Comparison of ENCODE assay signal across 8 mouse cellular contexts in genomic region chr1:21078481-21079214, GRCm38 (mm10). TPM values are rescaled to one million over a fixed set of nuclear protein-coding genes. Genes with fewer than 3 reads are reported as not detected.
DNase-seq lines count a peak whose midpoint lies in the region; ATAC-seq and TF ChIP-seq lines count a peak whose summit lies in the region.

No protein-coding gene starts in this region.

- no peak for TF ChIP-seq CTCF in gastrocnemius, adult 2 months (IDR thresholded peaks at IDR 0.05)

- H3K9me3 ChIP-seq in embryonic facial prominence, embryonic 10.5 days = no peaks in the 10 kb centered on the region
- no peaks in the 10 kb centered on the region for H3K9me3 ChIP-seq in hindbrain, embryonic 10.5 days
- no peaks in the 10 kb centered on the region for H3K9me3 ChIP-seq in lung, embryonic 15.5 days
- H3K9me3 ChIP-seq in stomach, embryonic 16.5 days (replicated peaks; ENCODE audit: control insufficient read depth, low read length) = no peaks in the 10 kb centered on the region

- H3K4me1 ChIP-seq in embryonic facial prominence, embryonic 10.5 days = peaks cover 57% of the 10 kb centered on the region
- H3K4me1 ChIP-seq in hindbrain, embryonic 10.5 days (replicated peaks) = peaks cover 57% of the 10 kb centered on the region
- H3K4me1 ChIP-seq in lung, embryonic 15.5 days = peaks cover 47% of the 10 kb centered on the region
- H3K4me1 ChIP-seq in stomach, embryonic 16.5 days (ENCODE audit: control insufficient read depth, insufficient read depth, low read length) = peaks cover 30% of the 10 kb centered on the region

- ATAC-seq in CD4-positive, CD25-positive, alpha-beta regulatory T cell, adult 4 months = peak; percentile 12
- ATAC-seq in lung, embryonic 15.5 days (ENCODE audit: borderline replicate concordance, extremely low read depth, low FRiP score, low TSS enrichment) = peak; percentile 54
- ATAC-seq in stomach, embryonic 16.5 days (ENCODE audit: insufficient read depth, low FRiP score) = peak; percentile 59

- H3K27ac ChIP-seq in gastrocnemius, adult 2 months = peak overlapping the region; percentile 91
- peak overlapping the region; percentile 95 for H3K27ac ChIP-seq in embryonic facial prominence, embryonic 10.5 days (replicated peaks)
- H3K27ac ChIP-seq in hindbrain, embryonic 10.5 days = peak overlapping the region; percentile 96
- H3K27ac ChIP-seq in lung, embryonic 15.5 days = peak overlapping the region; percentile 96
- H3K27ac ChIP-seq in stomach, embryonic 16.5 days (ENCODE audit: low read length) = peak overlapping the region; percentile 71

- DNase-seq in gastrocnemius, adult 2 months = peak; percentile 59
- DNase-seq in gastrocnemius, adult 18-20 months (ENCODE audit: low spot score) = no peak
- DNase-seq in embryonic facial prominence, embryonic 10.5 days (ENCODE audit: low spot score) = no peak
- no peak for DNase-seq in hindbrain, embryonic 10.5 days (ENCODE audit: low spot score)
- no peak for DNase-seq in right cerebral cortex, postnatal 25 days

- no peaks in the 10 kb centered on the region for H3K36me3 ChIP-seq in embryonic facial prominence, embryonic 10.5 days (replicated peaks)
- H3K36me3 ChIP-seq in hindbrain, embryonic 10.5 days = no peaks in the 10 kb centered on the region
- H3K36me3 ChIP-seq in lung, embryonic 15.5 days = no peaks in the 10 kb centered on the region
- H3K36me3 ChIP-seq in stomach, embryonic 16.5 days (ENCODE audit: control insufficient read depth, insufficient read depth, low read length) = no peaks in the 10 kb centered on the region

- peak overlapping the region; percentile 92 for H3K4me3 ChIP-seq in gastrocnemius, adult 2 months
- H3K4me3 ChIP-seq in embryonic facial prominence, embryonic 10.5 days = peak overlapping the region; percentile 80
- H3K4me3 ChIP-seq in hindbrain, embryonic 10.5 days = peak overlapping the region; percentile 68
- peak overlapping the region; percentile 77 for H3K4me3 ChIP-seq in lung, embryonic 15.5 days
- peak overlapping the region; percentile 75 for H3K4me3 ChIP-seq in stomach, embryonic 16.5 days (replicated peaks; ENCODE audit: low read length)

- peak overlapping the region; percentile 63 for H3K4me2 ChIP-seq in lung, embryonic 15.5 days
- peak overlapping the region; percentile 76 for H3K4me2 ChIP-seq in stomach, embryonic 16.5 days (ENCODE audit: low read depth, low read length)

- intact Hi-C loops in gastrocnemius, adult 2 months (cut with DNase I) = loop anchor here (2.0 to 5.0 kb wide), 2 partner anchors 71 to 258 kb away; partner anchors contain the start of gene Mcm3

- H3K9ac ChIP-seq in lung, embryonic 15.5 days = peak overlapping the region; percentile 80
- H3K9ac ChIP-seq in stomach, embryonic 16.5 days (ENCODE audit: low read length) = peak overlapping the region; percentile 83

- no peaks in the 10 kb centered on the region for H3K27me3 ChIP-seq in embryonic facial prominence, embryonic 10.5 days (replicated peaks; ENCODE audit: low read depth, poor library complexity, severe bottlenecking)
- H3K27me3 ChIP-seq in hindbrain, embryonic 10.5 days (ENCODE audit: insufficient read depth, poor library complexity, severe bottlenecking) = no peaks in the 10 kb centered on the region
- no peaks in the 10 kb centered on the region for H3K27me3 ChIP-seq in lung, embryonic 15.5 days
- H3K27me3 ChIP-seq in stomach, embryonic 16.5 days (ENCODE audit: control insufficient read depth, insufficient read depth, low read length) = no peaks in the 10 kb centered on the region

- 1% methylated on average over 36 of the region's 36 CpGs for WGBS in embryonic facial prominence, embryonic 10.5 days
- WGBS in hindbrain, embryonic 10.5 days = 1% methylated on average over 36 of the region's 36 CpGs
- under 1% methylated on average over 36 of the region's 36 CpGs for WGBS in lung, embryonic 15.5 days
- WGBS in stomach, embryonic 16.5 days = 1% methylated on average over 36 of the region's 36 CpGs

RNA-seq across cellular contexts. Expression of gene Tram2, which starts 0.4 kb away (rescaled TPM):
- total RNA-seq in gastrocnemius, adult 2 months (2021) = 1 to 10 TPM; 2.6 to 3.4 TPM
- total RNA-seq in gastrocnemius, adult 18-20 months (2021) = 1 to 10 TPM; 2.4 to 2.5 TPM
- 1 to 10 TPM; 7.9 to 9.5 TPM for polyA plus RNA-seq in CD4-positive, CD25-positive, alpha-beta regulatory T cell, adult 4 months (2017; shearing (Covaris generic))
- polyA plus RNA-seq in embryonic facial prominence, embryonic 10.5 days (2016; fragmentation: Nextera tagmentation; extraction: Ambion mirVana) = 7.4 and 7.5 TPM in 2 replicates
- polyA plus RNA-seq in hindbrain, embryonic 10.5 days (2016; fragmentation: Nextera tagmentation; extraction: Ambion mirVana) = 5.0 and 6.3 TPM in 2 replicates
- 7.3 and 8.0 TPM in 2 replicates for polyA plus RNA-seq in lung, embryonic 15.5 days (2015; fragmentation: Nextera tagmentation; extraction: Ambion mirVana)
- polyA plus RNA-seq in stomach, embryonic 16.5 days (2015; fragmentation: Nextera tagmentation; extraction: Ambion mirVana) = 5.6 and 5.8 TPM in 2 replicates
